Mouse (Mus musculus): Measurements from ENCODE around the gene Dnajc16. TPM values are rescaled to one million over a fixed set of nuclear protein-coding genes. Genes with fewer than 3 reads are reported as not detected.

The Dnajc16 gene
- total RNA-seq (2021): 10 to 100 TPM; 20.4 to 24.9 TPM
- polyA plus RNA-seq (2012; rRNA removed): 12.5 and 20.9 TPM in 2 replicates
- long read RNA-seq, full-length matches to known transcripts: 5 of 9 reads
- long read RNA-seq, partial matches to known transcripts: 0 of 9 reads
- long read RNA-seq, other reads (novel, unspliced or antisense): 4 of 9 reads

DNA sequence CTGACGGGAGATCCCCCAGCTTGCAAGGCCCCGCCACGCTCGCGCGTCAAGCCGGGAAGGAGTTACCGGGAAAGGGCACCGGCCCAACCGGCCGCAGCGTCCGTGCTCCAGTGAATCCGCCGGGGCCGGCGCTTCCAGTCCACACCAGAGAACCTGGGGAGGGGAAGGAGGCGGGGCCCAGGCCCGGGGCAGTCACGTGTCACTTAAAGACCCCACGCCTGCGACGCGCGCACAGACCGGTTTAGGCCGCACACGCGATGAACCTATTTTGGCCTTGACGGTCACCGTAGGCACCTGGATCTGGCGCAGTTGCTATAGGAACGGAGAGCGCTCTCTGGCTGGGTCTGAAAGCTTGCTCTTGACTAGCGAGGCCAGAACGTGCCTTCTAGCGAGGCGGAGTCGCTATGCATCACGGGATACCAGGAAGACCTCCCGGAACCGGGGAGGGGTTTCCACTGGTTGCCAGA, at the start of gene Dnajc16:
TSS of gene Dnajc16 (minus strand) at position 408 of the 467 bp plus-strand sequence.
- H3K4me3 ChIP-seq: peak within 1 kb of the TSS; percentile 80
- WGBS: under 1% methylated on average over 42 of the region's 42 CpGs
- H3K36me3 ChIP-seq (ENCODE audit: control insufficient read depth, insufficient read depth, low read length): no peaks in the 10 kb centered on the region
- H3K27me3 ChIP-seq (ENCODE audit: control insufficient read depth, insufficient read depth, low read length): no peaks in the 10 kb centered on the region
- peaks cover 6% of the 10 kb centered on the region for H3K4me1 ChIP-seq (ENCODE audit: control insufficient read depth, insufficient read depth, low read length)
- peak; percentile 93 to 97 for DNase-seq
- peak within 1 kb of the TSS; percentile 88 for H3K27ac ChIP-seq
- TF ChIP-seq EP300 (IDR thresholded peaks at IDR 0.05; ENCODE audit: insufficient read depth, low read depth, low read length) (peak; percentile 95), CTCF (IDR thresholded peaks at IDR 0.05) (peak; percentile 12; the same call in 1 of the 2 replicates), POLR2A (IDR thresholded peaks at IDR 0.05; ENCODE audit: insufficient read depth, low read depth, low read length) (peak; percentile 78)
- H3K9ac ChIP-seq (ENCODE audit: low read depth, low read length): peak within 1 kb of the TSS; percentile 81
- H3K79me2 ChIP-seq (replicated peaks; ENCODE audit: control insufficient read depth, insufficient read depth, low read length): no peaks in the 10 kb centered on the region
- intact Hi-C loops (cut with DNase I): loop anchor here (1.0 to 10.0 kb wide), 2 partner anchors 67 to 656 kb away; partner anchors contain the start of genes Ddi2 and Szrd1

DNA sequence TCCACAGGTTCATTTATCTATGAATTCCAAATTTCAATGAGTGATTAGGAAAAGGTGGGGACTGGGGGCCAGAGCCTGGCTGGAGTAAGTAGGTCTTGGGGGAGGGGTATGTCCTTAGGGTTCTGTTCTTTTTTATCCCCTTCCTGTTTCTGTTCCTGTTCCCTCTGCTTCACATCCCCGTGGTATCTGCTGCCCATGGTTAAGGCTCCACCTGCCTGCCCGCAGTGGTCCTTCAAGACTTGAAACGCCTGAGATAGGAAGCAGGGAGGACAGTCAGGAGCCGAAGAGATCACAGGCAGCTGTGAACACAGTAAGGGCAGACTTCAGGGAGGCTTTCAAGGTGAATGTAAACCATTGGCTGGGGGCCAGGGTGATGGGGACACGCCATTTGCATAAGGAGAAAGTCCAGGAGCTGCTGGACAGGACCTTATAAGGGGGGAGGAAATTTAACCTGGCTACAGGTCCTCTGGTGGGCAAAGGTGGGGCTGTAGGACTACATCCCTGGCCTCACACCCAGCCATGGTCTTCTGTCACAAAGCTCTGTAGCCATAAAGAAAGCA, 43.9 kb upstream of the Dnajc16 start:
- intact Hi-C loops (cut with DNase I): no loop called here
- Histone ChIP-seq H3K36me3 (ENCODE audit: control insufficient read depth, insufficient read depth, low read length) (no peaks in the 10 kb centered on the region), H3K9ac (ENCODE audit: low read depth, low read length) (no peak overlapping the region), H3K4me1 (ENCODE audit: control insufficient read depth, insufficient read depth, low read length) (no peaks in the 10 kb centered on the region), H3K27ac (no peak overlapping the region), H3K4me3 (no peak overlapping the region), H3K27me3 (ENCODE audit: control insufficient read depth, insufficient read depth, low read length) (no peaks in the 10 kb centered on the region), H3K79me2 (replicated peaks; ENCODE audit: control insufficient read depth, insufficient read depth, low read length) (no peaks in the 10 kb centered on the region)
- no peak for DNase-seq
- 47% methylated on average over 5 of the region's 5 CpGs for WGBS
- TF ChIP-seq EP300 (IDR thresholded peaks at IDR 0.05; ENCODE audit: insufficient read depth, low read depth, low read length) (no peak), CTCF (IDR thresholded peaks at IDR 0.05) (no peak), POLR2A (IDR thresholded peaks at IDR 0.05; ENCODE audit: insufficient read depth, low read depth, low read length) (no peak)

DNA sequence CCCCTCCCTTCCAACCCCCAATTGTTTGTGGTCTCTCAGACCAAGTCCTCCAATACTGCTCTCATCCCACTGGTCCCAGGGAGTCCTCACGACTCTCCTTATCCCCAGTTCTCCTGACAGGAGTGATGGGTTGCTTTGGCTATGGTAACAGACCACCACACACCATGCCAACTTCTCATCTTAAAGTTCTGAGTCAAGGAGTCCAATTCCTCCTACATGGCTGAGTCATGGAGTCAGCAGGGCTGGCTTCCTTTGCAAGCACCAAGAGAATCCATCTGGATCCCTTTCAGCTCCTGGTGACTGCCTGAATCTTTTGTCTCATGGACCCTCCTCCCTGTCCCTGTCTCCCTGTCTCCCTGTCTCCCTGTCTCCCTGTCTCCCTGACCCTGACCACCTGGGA, 43.2 kb upstream of the Dnajc16 start:
- WGBS: 71% methylated on average over 1 of the region's 1 CpGs
- no peak overlapping the region for H3K9ac ChIP-seq (ENCODE audit: low read depth, low read length)
- no peak overlapping the region for H3K4me3 ChIP-seq
- no peak overlapping the region for H3K27ac ChIP-seq
- H3K36me3 ChIP-seq (ENCODE audit: control insufficient read depth, insufficient read depth, low read length): no peaks in the 10 kb centered on the region
- H3K4me1 ChIP-seq (ENCODE audit: control insufficient read depth, insufficient read depth, low read length): no peaks in the 10 kb centered on the region
- intact Hi-C loops (cut with DNase I): no loop called here
- DNase-seq: no peak
- no peak for TF ChIP-seq CTCF (IDR thresholded peaks at IDR 0.05)
- TF ChIP-seq POLR2A (IDR thresholded peaks at IDR 0.05; ENCODE audit: insufficient read depth, low read depth, low read length): no peak
- TF ChIP-seq EP300 (IDR thresholded peaks at IDR 0.05; ENCODE audit: insufficient read depth, low read depth, low read length): no peak
- H3K79me2 ChIP-seq (replicated peaks; ENCODE audit: control insufficient read depth, insufficient read depth, low read length): no peaks in the 10 kb centered on the region
- no peaks in the 10 kb centered on the region for H3K27me3 ChIP-seq (ENCODE audit: control insufficient read depth, insufficient read depth, low read length)

DNA sequence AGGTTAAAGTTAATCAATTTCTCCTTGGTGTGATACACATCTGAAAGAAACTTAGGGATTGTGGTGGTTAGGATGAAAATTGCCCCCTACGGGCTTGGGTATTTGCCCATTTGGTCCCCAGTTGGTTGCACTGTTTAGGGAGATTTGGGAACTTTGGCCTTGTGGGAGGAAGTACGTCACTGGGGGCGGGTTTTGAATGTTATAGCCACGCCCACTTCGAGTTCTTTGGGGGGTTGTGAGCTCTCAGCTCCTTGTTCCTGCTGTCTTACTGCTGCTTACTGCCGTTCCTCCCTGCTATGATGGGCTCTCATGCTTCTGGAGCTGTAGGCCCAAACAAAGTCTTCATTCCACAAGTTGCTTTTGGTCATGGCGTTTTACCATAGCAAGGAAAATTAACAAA, 40.6 kb upstream of the Dnajc16 start:
- no peak overlapping the region for H3K27ac ChIP-seq
- TF ChIP-seq POLR2A (IDR thresholded peaks at IDR 0.05; ENCODE audit: insufficient read depth, low read depth, low read length) (no peak), CTCF (IDR thresholded peaks at IDR 0.05) (no peak), EP300 (IDR thresholded peaks at IDR 0.05; ENCODE audit: insufficient read depth, low read depth, low read length) (no peak)
- WGBS: 77% methylated on average over 7 of the region's 7 CpGs
- no peak overlapping the region for H3K9ac ChIP-seq (ENCODE audit: low read depth, low read length)
- H3K27me3 ChIP-seq (ENCODE audit: control insufficient read depth, insufficient read depth, low read length): no peaks in the 10 kb centered on the region
- intact Hi-C loops (cut with DNase I): no loop called here
- H3K4me3 ChIP-seq: no peak overlapping the region
- no peaks in the 10 kb centered on the region for H3K36me3 ChIP-seq (ENCODE audit: control insufficient read depth, insufficient read depth, low read length)
- DNase-seq: no peak
- no peaks in the 10 kb centered on the region for H3K79me2 ChIP-seq (replicated peaks; ENCODE audit: control insufficient read depth, insufficient read depth, low read length)
- no peaks in the 10 kb centered on the region; the same call in 1 of the 2 replicates for H3K4me1 ChIP-seq (ENCODE audit: control insufficient read depth, insufficient read depth, low read length)

DNA sequence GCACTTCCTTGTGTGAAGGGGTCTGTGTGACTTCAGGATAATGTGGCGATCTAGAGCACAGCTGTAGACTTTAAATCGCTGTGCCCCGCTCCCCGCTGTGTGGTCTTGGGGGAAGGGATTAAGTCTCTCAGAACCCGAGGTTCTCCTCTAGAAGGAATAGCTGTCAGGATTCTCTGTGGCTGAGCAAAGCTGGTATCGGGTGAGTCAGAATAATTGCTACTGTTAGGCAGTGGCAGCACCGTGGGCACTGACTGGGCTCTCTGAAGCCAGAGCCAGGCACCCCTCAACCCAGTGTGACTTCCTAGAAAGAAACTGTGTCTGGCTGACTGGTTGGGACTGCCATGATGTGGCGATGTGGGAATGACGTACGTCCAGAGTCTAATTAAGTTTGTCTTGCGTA, 39.6 kb upstream of the Dnajc16 start:
- H3K9ac ChIP-seq (ENCODE audit: low read depth, low read length): no peak overlapping the region
- intact Hi-C loops (cut with DNase I): no loop called here

DNA sequence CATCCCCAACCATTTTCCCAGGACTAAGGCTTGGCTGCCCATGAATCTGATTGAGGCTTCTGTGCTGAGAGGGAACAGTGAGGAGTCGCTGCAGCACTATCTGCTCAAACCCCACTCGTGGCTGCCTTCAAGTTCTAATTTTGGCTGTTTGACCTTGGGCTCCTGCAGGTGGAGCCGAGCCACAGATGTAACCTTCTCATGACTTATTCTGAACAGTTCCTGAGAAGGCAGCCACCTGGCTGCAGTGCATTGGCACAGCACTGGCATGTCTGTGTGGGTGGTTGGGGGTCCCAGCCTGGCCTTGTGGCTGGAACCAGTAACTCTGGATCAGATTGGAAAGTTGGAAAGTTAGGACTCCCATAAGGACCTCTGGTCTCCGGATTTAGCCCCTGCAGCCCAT, 37.4 kb upstream of the Dnajc16 start:
- DNase-seq: peak in 1 of 2 experiments; percentile 35
- Histone ChIP-seq H3K27me3 (ENCODE audit: control insufficient read depth, insufficient read depth, low read length) (no peaks in the 10 kb centered on the region), H3K9ac (ENCODE audit: low read depth, low read length) (no peak overlapping the region), H3K27ac (no peak overlapping the region; the same call in 1 of the 2 replicates), H3K4me3 (no peak overlapping the region), H3K36me3 (ENCODE audit: control insufficient read depth, insufficient read depth, low read length) (no peaks in the 10 kb centered on the region), H3K4me1 (ENCODE audit: control insufficient read depth, insufficient read depth, low read length) (no peaks in the 10 kb centered on the region; the same call in 1 of the 2 replicates), H3K79me2 (replicated peaks; ENCODE audit: control insufficient read depth, insufficient read depth, low read length) (no peaks in the 10 kb centered on the region)
- intact Hi-C loops (cut with DNase I): no loop called here
- TF ChIP-seq CTCF (IDR thresholded peaks at IDR 0.05) (peak; percentile 52), EP300 (IDR thresholded peaks at IDR 0.05; ENCODE audit: insufficient read depth, low read depth, low read length) (no peak)
- WGBS: 46% methylated on average over 4 of the region's 4 CpGs

More for the DNA sequence above, 39.6 kb upstream of the Dnajc16 start:
- DNase-seq: no peak
- no peak overlapping the region for H3K4me3 ChIP-seq
- TF ChIP-seq POLR2A (IDR thresholded peaks at IDR 0.05; ENCODE audit: insufficient read depth, low read depth, low read length): no peak
- TF ChIP-seq CTCF (IDR thresholded peaks at IDR 0.05): no peak
- TF ChIP-seq EP300 (IDR thresholded peaks at IDR 0.05; ENCODE audit: insufficient read depth, low read depth, low read length): no peak
- no peaks in the 10 kb centered on the region for H3K36me3 ChIP-seq (ENCODE audit: control insufficient read depth, insufficient read depth, low read length)
- no peaks in the 10 kb centered on the region; the same call in 1 of the 2 replicates for H3K4me1 ChIP-seq (ENCODE audit: control insufficient read depth, insufficient read depth, low read length)
- H3K79me2 ChIP-seq (replicated peaks; ENCODE audit: control insufficient read depth, insufficient read depth, low read length): no peaks in the 10 kb centered on the region
- no peaks in the 10 kb centered on the region for H3K27me3 ChIP-seq (ENCODE audit: control insufficient read depth, insufficient read depth, low read length)
- WGBS: 60% methylated on average over 11 of the region's 11 CpGs
- no peak overlapping the region for H3K27ac ChIP-seq

Data from heart, adult 2 months (tissue).